Mouse (Mus musculus) liver, embryonic 12.5 days (tissue): ENCODE measurements around the gene Dnajc16. TPM values are rescaled to one million over a fixed set of nuclear protein-coding genes. Genes with fewer than 3 reads are reported as not detected.
A peak's percentile ranks its signal among the peaks of the same experiment; 100 is the strongest.

Source experiments
- ATAC-seq: fragments of 200-750 bp; cut with Nextera tagmentation; 2 replicates; pipeline ENCODE4 v1.8.0; 2017; ENCODE audit warnings: moderate number of reproducible peaks, mild to moderate bottlenecking, moderate library complexity
- H3K27ac ChIP-seq: fragments of 300-500 bp; sonication (generic); 2 replicates; pipeline ENCODE4 v1.5.1; 2016; ENCODE audit warnings: mild to moderate bottlenecking
- H3K27me3 ChIP-seq: fragments of 300-500 bp; sonication (generic); replicated peaks from 2 replicates; pipeline ENCODE4 v1.6.1; 2016; ENCODE audit warnings: mild to moderate bottlenecking, moderate library complexity
- H3K36me3 ChIP-seq: fragments of 300-500 bp; sonication (generic); 2 replicates; pipeline ENCODE4 v1.6.1; 2016; ENCODE audit warnings: mild to moderate bottlenecking, moderate library complexity
- H3K4me1 ChIP-seq: fragments of 300-500 bp; sonication (generic); 2 replicates; pipeline ENCODE4 v1.6.1; 2016
- H3K4me2 ChIP-seq: fragments of 300-500 bp; sonication (generic); 2 replicates; pipeline ENCODE4 v1.6.1; 2016; ENCODE audit warnings: mild to moderate bottlenecking, moderate library complexity
- H3K4me3 ChIP-seq: fragments of 300-500 bp; sonication (generic); 2 replicates; pipeline ENCODE4 v1.5.1; 2016; ENCODE audit warnings: mild to moderate bottlenecking, moderate library complexity
- H3K9ac ChIP-seq: fragments of 300-500 bp; sonication (generic); 2 replicates; pipeline ENCODE4 v1.6.1; 2016; ENCODE audit warnings: mild to moderate bottlenecking, moderate library complexity
- H3K9me3 ChIP-seq: fragments of 300-500 bp; sonication (generic); replicated peaks from 2 replicates; pipeline ENCODE4 v1.6.1; 2016; ENCODE audit warnings: mild to moderate bottlenecking, moderate library complexity
- WGBS: fragments of 180-500 bp; shearing (Covaris S2); methylation state at CpG from one replicate; pipeline ENCODE4 v1.1.7; 2016; ENCODE audit not compliant: insufficient replicate concordance; 5-methylcytosine and 5-hydroxymethylcytosine counted together
- polyA plus RNA-seq: library from polyadenylated mRNA; unstranded; fragments of >200 nt; fragmentation: Nextera tagmentation; extraction: Ambion mirVana; gene quantifications from 2 replicates; pipeline ENCODE4 v1.2.1, GENCODE M21; 2016

The Dnajc16 gene
- polyA plus RNA-seq, 1 experiment from 2014 or later: 3.2 TPM

DNA sequence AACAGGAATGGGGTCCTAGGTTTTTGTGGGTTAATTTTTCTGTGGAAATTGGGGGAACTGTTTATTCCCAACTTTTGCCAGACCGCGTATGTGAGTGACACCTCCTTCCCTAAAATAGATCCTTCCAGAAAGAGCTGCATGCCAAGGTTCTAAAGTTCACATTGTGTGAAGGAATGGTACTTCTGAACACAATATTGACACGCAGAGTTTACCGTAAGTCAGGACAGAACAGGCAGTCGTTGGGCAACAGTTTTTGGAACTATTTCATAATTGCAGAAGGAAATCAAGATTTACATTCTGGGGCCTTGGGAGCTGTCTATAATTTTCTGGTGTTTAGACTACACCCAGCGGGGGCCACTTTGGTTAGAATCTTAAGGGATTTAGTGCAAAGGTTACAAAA, 68.8 kb downstream of the Dnajc16 start:
- Histone ChIP-seq H3K4me1 (peaks cover 78% of the 10 kb centered on the region), H3K27me3 (no peaks in the 10 kb centered on the region), H3K9ac (peak overlapping the region; percentile 99), H3K4me3 (peak overlapping the region; percentile 96), H3K27ac (peak overlapping the region; percentile 96), H3K9me3 (peaks cover 5% of the 10 kb centered on the region; the same call in 1 of the 2 replicates), H3K36me3 (peaks cover 35% of the 10 kb centered on the region), H3K4me2 (peak overlapping the region; percentile 93)
- WGBS: 50% methylated on average over 6 of the region's 6 CpGs
- no peak for ATAC-seq

DNA sequence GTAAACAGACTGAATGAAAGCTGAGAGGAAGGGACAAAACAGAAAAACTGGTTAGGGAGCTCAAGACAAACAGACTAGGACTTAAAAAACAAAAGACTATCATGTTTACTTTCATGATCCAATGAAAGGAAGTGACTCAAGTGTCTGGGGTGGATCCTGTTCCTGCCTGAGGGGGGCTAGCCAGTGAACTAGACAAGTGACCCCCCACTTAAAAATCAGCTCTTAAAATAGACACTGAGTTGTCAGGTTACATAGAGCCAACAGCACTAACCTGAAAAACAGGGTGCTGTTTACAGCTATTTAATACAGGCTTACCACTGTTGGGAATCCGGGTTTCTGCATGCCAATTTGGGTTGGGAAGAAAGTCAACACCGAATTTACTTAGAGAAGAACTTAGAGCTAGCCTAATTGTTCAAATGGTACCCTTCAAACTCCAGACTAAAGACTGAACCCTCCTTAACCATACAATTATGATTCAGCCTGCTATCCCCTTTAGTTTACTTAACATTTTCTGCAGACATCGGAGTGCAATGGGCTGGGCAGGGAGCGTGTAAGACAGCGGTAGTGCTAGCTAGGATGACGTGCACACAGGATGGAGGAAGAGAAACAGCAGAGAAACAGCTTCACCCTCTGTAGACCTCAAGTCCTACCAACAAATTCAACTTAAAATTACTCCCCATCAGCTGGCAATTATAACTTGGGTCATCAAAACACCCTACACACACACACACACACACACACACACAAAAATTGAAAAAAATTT, 69.8 kb downstream of the Dnajc16 start:
- H3K4me1 ChIP-seq: peaks cover 85% of the 10 kb centered on the region
- ATAC-seq: no peak
- H3K27me3 ChIP-seq: no peaks in the 10 kb centered on the region
- WGBS: 71% methylated on average over 6 of the region's 6 CpGs
- peak overlapping the region; percentile 96 for H3K4me3 ChIP-seq
- H3K4me2 ChIP-seq: peak overlapping the region; percentile 93
- H3K36me3 ChIP-seq: peaks cover 45% of the 10 kb centered on the region
- peaks cover 5% of the 10 kb centered on the region; the same call in 1 of the 2 replicates for H3K9me3 ChIP-seq
- peak overlapping the region; percentile 99 for H3K9ac ChIP-seq
- H3K27ac ChIP-seq: peak overlapping the region; percentile 96

DNA sequence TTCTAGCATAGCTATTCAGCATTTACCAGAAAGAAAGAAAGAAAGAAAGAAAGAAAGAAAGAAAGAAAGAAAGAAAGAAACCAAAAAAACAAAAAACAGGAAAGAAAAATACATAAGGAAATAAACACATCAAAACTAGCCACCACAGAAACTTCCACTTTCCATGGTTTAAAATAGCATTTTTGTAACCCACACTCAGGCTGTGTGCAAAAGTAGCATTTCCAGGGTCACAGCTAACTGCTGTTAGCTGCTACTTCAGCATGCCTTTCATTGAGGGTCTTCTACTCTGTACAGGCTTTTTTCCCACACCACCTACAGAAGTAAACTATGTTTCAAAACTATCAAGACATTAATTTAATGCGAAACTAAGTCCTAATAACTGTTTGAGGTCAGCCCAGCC, 71.4 kb downstream of the Dnajc16 start:
- no peak for ATAC-seq
- H3K9ac ChIP-seq: no peak overlapping the region
- peaks cover 5% of the 10 kb centered on the region; the same call in 1 of the 2 replicates for H3K9me3 ChIP-seq
- 74% methylated on average over 1 of the region's 1 CpGs for WGBS
- H3K36me3 ChIP-seq: peaks cover 57% of the 10 kb centered on the region
- no peak overlapping the region for H3K4me3 ChIP-seq
- peak overlapping the region; percentile 1; the same call in 1 of the 2 replicates for H3K4me2 ChIP-seq
- no peaks in the 10 kb centered on the region for H3K27me3 ChIP-seq
- H3K27ac ChIP-seq: 0 out of 2 replicates have a peak overlapping the region, but pooled peaks have one; percentile 4
- H3K4me1 ChIP-seq: peaks cover 83% of the 10 kb centered on the region

DNA sequence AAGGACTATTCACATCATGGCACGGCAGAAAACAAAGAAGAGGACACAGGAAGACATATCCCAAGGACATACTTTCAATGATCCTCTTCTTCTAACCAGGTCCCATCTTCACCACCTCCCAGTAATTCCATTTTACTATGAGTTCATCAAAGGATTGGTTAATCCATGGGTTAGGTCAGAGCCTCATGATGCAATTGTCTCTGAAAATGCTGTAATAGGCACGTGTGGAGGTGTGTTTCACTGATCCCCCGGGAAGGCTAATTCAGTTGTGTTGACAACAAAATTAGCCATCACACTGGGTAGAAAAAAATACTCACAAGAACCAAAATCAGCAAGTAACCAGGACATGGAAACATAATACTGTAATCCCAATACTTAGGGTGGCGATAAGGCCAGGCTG, 73.1 kb downstream of the Dnajc16 start:
- Histone ChIP-seq H3K4me2 (no peak overlapping the region), H3K9ac (no peak overlapping the region), H3K27ac (no peak overlapping the region), H3K9me3 (peaks cover 5% of the 10 kb centered on the region; the same call in 1 of the 2 replicates), H3K36me3 (peaks cover 74% of the 10 kb centered on the region), H3K27me3 (no peaks in the 10 kb centered on the region), H3K4me3 (no peak overlapping the region), H3K4me1 (peaks cover 87% of the 10 kb centered on the region)
- no peak for ATAC-seq
- 70% methylated on average over 4 of the region's 4 CpGs for WGBS

DNA sequence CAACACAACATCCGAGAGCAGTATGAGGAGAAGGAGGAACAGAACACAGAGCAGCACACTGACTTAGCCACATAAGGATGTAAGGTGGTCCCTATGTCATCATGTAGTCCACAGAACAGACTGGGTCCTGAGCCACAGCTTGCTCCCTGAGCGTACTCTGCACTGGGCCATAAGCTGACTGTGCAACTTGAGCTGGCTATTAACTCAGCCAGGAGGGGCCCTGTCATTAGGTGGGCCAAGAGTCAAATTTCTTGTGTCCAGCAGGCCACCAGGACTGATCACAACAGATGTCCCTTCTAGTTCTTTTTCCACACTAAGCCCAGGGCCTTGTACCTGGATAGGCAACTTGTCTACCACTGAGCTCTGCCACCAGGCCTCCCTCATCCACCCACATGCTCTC, 75.7 kb downstream of the Dnajc16 start:
- Histone ChIP-seq H3K4me3 (no peak overlapping the region), H3K9ac (no peak overlapping the region), H3K4me2 (no peak overlapping the region), H3K4me1 (peaks cover 69% of the 10 kb centered on the region), H3K36me3 (peaks cover 85% of the 10 kb centered on the region), H3K9me3 (peaks cover under 1% of the 10 kb centered on the region; the same call in 1 of the 2 replicates), H3K27ac (peak overlapping the region; percentile 11; the same call in 1 of the 2 replicates), H3K27me3 (no peaks in the 10 kb centered on the region)
- 81% methylated on average over 2 of the region's 2 CpGs for WGBS
- ATAC-seq: peak; percentile 31; the same call in 1 of the 2 replicates

DNA sequence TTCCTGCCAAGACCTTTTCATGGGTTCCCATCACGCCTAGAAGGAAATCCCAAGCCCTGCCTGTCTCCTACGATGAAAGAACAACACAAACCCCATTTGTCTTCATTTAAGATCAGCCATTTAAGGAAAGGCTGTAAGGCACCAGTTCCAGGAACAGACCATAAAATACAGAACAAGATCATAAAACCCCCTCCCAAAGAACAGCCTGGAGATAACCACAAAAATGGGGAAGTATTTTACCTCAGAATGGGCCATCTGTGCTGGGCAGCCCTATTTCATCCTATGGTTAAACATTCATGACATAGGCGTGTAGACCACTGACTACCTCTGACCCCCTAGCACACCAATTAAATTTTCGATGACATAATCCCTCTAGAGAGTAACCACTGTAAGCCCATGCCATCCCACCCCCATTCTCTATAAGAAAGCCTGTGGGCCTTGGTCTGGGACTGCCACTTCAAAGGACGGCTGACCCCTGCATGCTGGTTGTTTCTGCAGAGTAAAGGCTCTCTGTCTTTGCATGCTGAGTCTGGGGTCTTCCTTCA, 77.1 kb downstream of the Dnajc16 start:
- Histone ChIP-seq H3K4me1 (peaks cover 56% of the 10 kb centered on the region), H3K36me3 (peaks cover 90% of the 10 kb centered on the region), H3K9ac (no peak overlapping the region), H3K27ac (no peak overlapping the region; the same call in 1 of the 2 replicates), H3K4me3 (no peak overlapping the region), H3K9me3 (no peaks in the 10 kb centered on the region), H3K4me2 (no peak overlapping the region), H3K27me3 (no peaks in the 10 kb centered on the region)
- WGBS: 57% methylated on average over 5 of the region's 5 CpGs
- ATAC-seq: no peak

DNA sequence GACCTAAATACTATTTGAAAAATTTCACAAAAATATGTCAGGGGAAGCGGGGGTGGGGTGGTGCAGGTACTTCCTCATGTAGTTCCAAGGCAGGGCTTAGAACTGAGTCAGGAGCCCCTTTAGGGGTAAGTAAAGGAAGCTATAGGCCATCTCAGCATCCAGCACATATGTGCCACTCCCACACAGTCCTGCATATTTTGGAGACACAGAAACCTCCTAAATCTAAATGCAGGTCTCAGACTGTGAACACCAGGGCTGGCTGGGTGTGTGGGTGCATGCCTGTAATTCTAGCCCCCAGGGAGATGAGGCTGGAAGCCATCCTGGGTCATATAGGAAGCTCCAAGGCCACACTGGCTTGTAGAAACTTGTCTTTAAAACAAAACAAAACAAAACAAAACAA, 79.5 kb downstream of the Dnajc16 start:
- Histone ChIP-seq H3K9me3 (no peaks in the 10 kb centered on the region), H3K9ac (no peak overlapping the region), H3K4me3 (no peak overlapping the region), H3K27ac (no peak overlapping the region), H3K4me2 (no peak overlapping the region), H3K36me3 (peaks cover 95% of the 10 kb centered on the region), H3K27me3 (no peaks in the 10 kb centered on the region), H3K4me1 (peaks cover 34% of the 10 kb centered on the region)
- no peak for ATAC-seq
- 88% methylated on average over 1 of the region's 1 CpGs for WGBS

Other genes with a start within 250 kb of the Dnajc16 start
- 4.0 and 5.3 TPM in 2 replicates for gene Fblim1, start 184.8 kb downstream of the Dnajc16 start, polyA plus RNA-seq
- gene Tmem82, start 172.3 kb downstream of the Dnajc16 start, polyA plus RNA-seq: 3.2 and 3.6 TPM in 2 replicates
- not detected in 2 replicates for gene Slc25a34, start 167.1 kb downstream of the Dnajc16 start, polyA plus RNA-seq
- 1.9 and 2.4 TPM in 2 replicates for gene Plekhm2, start 126.0 kb downstream of the Dnajc16 start, polyA plus RNA-seq
- gene Rsc1a1, start 105.3 kb downstream of the Dnajc16 start, polyA plus RNA-seq: 0.74 TPM in 1 of 2 replicates, not detected in the other
- 28.0 and 28.6 TPM in 2 replicates for gene Ddi2, start 67.5 kb downstream of the Dnajc16 start, polyA plus RNA-seq
- 16.0 and 16.3 TPM in 2 replicates for gene Agmat, start 44.3 kb downstream of the Dnajc16 start, polyA plus RNA-seq
- gene Casp9, start 2.7 kb upstream of the Dnajc16 start, polyA plus RNA-seq: 13.5 and 14.5 TPM in 2 replicates
- not detected in 2 replicates for gene Cela2a, start 35.2 kb upstream of the Dnajc16 start, polyA plus RNA-seq
- not detected in 2 replicates for gene Ctrc, start 55.4 kb upstream of the Dnajc16 start, polyA plus RNA-seq
- gene Efhd2, start 84.0 kb upstream of the Dnajc16 start, polyA plus RNA-seq: 75.0 and 75.6 TPM in 2 replicates
- gene Fhad1, start 224.2 kb upstream of the Dnajc16 start, polyA plus RNA-seq: 0.61 and 0.96 TPM in 2 replicates